Mouse (Mus musculus) liver, embryonic 14.5 days (tissue): ENCODE measurements around the gene Dolpp1.

Source experiments
- CTCF ChIP-seq: IDR thresholded peaks from 2 replicates; pipeline ENCODE4 v1.5.1; 2016; ENCODE audit warnings: antibody characterized with exemption, low read depth, control low read depth
- EP300 ChIP-seq: IDR thresholded peaks from 2 replicates; pipeline ENCODE4 v1.6.1; 2016; ENCODE audit warnings: antibody characterized with exemption, low read depth

GRCm38 (mm10) chr2:30407221-30407620, 15.2 kb downstream of the Dolpp1 start:
- TF ChIP-seq CTCF (no peak), EP300 (no peak)
